Mouse (Mus musculus) intestine, postnatal 0 days (tissue): Measurements from ENCODE around the gene Myof. TPM values are rescaled to one million over a fixed set of nuclear protein-coding genes. Genes with fewer than 3 reads are reported as not detected.

Source experiments
- ATAC-seq: fragments of 200-750 bp; cut with Nextera tagmentation; 2 replicates; pipeline ENCODE4 v1.8.0; 2017; ENCODE audit warnings: mild to moderate bottlenecking, moderate TSS enrichment, moderate library complexity
- H3K27ac ChIP-seq: fragments of 300-500 bp; sonication (generic); 2 replicates; pipeline ENCODE4 v1.5.1; 2014; ENCODE audit warnings: mild to moderate bottlenecking, low read depth, low read length, moderate library complexity
- H3K27me3 ChIP-seq: fragments of 300-500 bp; sonication (generic); replicated peaks from 2 replicates; pipeline ENCODE4 v1.6.1; 2014; ENCODE audit warnings: low read length, mixed read lengths; ENCODE audit not compliant: control insufficient read depth, insufficient read depth
- H3K36me3 ChIP-seq: fragments of 300-500 bp; sonication (generic); 2 replicates; pipeline ENCODE4 v1.6.1; 2014; ENCODE audit warnings: mild to moderate bottlenecking, moderate library complexity; ENCODE audit not compliant: control insufficient read depth, insufficient read depth
- H3K4me1 ChIP-seq: fragments of 300-500 bp; sonication (generic); replicated peaks from 2 replicates; pipeline ENCODE4 v1.6.1; 2014; ENCODE audit warnings: antibody characterized with exemption, low read length, mixed read lengths; ENCODE audit not compliant: control insufficient read depth, insufficient read depth
- H3K4me2 ChIP-seq: fragments of 300-500 bp; sonication (generic); replicated peaks from 2 replicates; pipeline ENCODE4 v1.6.1; 2014; ENCODE audit warnings: low read depth, mild to moderate bottlenecking, moderate library complexity
- H3K4me3 ChIP-seq: fragments of 300-500 bp; sonication (generic); 2 replicates; pipeline ENCODE4 v1.5.1; 2014; ENCODE audit warnings: low read depth, low read length
- H3K9ac ChIP-seq: fragments of 300-500 bp; sonication (generic); 2 replicates; pipeline ENCODE4 v1.6.1; 2014; ENCODE audit warnings: mild to moderate bottlenecking, low read depth, low read length
- H3K9me3 ChIP-seq: fragments of 300-500 bp; sonication (generic); 2 replicates; pipeline ENCODE4 v1.6.1; 2016; ENCODE audit warnings: mixed run types; ENCODE audit not compliant: control insufficient read depth
- CTCF ChIP-seq: sonication (generic); IDR thresholded peaks from 2 replicates; pipeline ENCODE4 v1.5.1; 2016; ENCODE audit warnings: low read depth, mild to moderate bottlenecking, control low read depth, antibody characterized with exemption, moderate library complexity
- WGBS: fragments of 180-500 bp; shearing (Covaris S2); extraction: QIAGEN DNeasy Blood & Tissue Kit; methylation state at CpG from one replicate; pipeline ENCODE4 v1.1.7; 2014; 5-methylcytosine and 5-hydroxymethylcytosine counted together
- polyA plus RNA-seq: library from polyadenylated mRNA; unstranded; fragments of >200 nt; fragmentation: Nextera tagmentation; extraction: Ambion mirVana; gene quantifications from 2 replicates; pipeline ENCODE4 v1.2.1, GENCODE M21; 2015

The Myof gene
- polyA plus RNA-seq, 1 experiment from 2014 or later: 5.9 TPM

DNA sequence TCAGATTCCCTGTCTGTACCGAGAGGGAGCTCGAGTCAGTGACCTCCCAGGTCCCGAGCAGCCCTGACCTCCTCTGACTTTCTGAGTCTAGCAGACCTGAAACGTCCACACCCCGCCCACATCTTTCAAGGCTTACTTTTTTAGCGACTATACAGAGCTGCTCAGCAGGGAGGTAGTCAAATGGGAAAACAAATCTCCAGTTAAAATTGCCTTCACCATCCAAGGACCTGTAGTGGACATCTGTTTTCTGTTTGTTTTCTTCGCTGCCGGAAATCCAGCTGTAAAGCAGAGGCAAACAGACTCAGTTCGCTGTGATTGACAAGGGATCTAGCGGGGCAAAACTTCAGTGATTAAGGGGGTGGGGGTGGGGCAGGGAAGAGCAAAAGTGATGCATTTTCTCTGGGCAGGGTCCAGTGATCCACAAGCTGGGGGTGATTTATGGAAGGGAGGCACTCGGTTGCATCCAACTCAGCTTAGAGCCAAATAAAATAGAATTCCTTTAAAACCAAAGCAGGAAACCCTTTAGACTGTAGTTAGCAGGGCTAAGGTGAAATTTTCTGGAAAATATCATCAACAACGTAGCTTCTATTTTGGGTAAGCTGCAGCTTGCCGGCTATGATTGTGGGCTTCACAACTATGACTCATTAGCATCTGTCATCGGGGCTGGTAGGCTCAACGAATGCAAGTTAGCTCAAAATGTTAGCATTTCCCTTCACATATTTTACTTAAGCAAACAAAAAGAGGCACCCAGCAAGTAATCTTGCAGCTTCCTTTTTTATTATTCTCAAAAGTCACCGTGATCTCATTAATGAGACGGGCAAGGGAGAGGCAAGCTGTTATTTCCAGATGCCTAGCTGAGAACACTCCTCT, 135.7 kb downstream of the Myof start:
- H3K9ac ChIP-seq: no peak overlapping the region
- H3K27ac ChIP-seq: no peak overlapping the region
- ATAC-seq: no peak
- no peak for TF ChIP-seq CTCF
- H3K36me3 ChIP-seq: no peaks in the 10 kb centered on the region; the same call in 1 of the 2 replicates
- no peaks in the 10 kb centered on the region for H3K27me3 ChIP-seq
- WGBS: 34% methylated on average over 17 of the region's 17 CpGs
- no peak overlapping the region for H3K4me2 ChIP-seq
- H3K9me3 ChIP-seq: no peaks in the 10 kb centered on the region
- H3K4me3 ChIP-seq: no peak overlapping the region
- 0 out of 2 replicates have a peak, but pooled peaks cover 2% of the 10 kb centered on the region for H3K4me1 ChIP-seq

DNA sequence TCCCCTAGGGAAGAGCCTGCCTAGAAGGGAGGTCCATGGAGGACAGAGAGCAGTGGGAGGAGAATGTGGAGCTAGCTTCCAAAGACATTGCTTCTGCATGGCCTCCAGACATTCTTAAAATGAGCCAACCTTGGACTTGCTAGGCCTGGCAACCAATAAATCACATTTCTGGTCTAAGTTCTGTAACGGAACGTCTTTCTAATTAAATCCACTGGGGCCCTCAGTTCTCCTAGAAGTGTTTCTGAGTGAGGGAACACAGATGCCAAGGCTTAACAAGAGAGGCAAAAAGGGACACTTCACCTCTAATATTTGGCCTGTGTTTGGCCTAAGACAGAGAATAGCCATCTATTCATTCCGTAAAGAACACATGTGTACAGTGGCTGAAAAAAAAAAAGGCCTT, 136.5 kb downstream of the Myof start:
- H3K27ac ChIP-seq: no peak overlapping the region
- 0 out of 2 replicates have a peak, but pooled peaks cover 2% of the 10 kb centered on the region for H3K4me1 ChIP-seq
- H3K36me3 ChIP-seq: no peaks in the 10 kb centered on the region; the same call in 1 of the 2 replicates
- no peak overlapping the region for H3K4me2 ChIP-seq
- no peaks in the 10 kb centered on the region for H3K27me3 ChIP-seq
- H3K4me3 ChIP-seq: no peak overlapping the region
- no peaks in the 10 kb centered on the region for H3K9me3 ChIP-seq
- WGBS: 78% methylated on average over 3 of the region's 3 CpGs
- no peak for TF ChIP-seq CTCF
- ATAC-seq: no peak
- H3K9ac ChIP-seq: no peak overlapping the region

DNA sequence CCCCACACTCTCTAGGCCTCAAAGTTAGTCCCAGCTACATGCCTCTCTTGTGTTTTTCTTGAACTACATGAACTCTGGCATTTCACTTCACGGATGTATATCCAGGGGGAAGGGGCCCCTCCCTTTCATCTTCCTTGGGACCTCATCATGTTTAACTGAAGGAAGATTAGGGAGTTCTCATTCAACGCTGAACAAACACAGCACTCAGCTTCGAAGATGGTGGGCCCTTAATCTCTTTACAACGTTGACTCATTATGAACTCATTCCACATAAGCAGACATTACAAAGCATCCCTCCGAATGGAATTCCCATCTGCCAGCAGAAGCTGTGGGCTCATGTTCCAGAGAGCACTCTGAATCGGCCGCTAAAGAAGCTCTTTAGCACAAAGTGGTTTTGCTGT, 147.3 kb downstream of the Myof start:
- H3K4me3 ChIP-seq: no peak overlapping the region
- TF ChIP-seq CTCF: no peak
- H3K4me1 ChIP-seq: no peaks in the 10 kb centered on the region
- no peak overlapping the region for H3K9ac ChIP-seq
- H3K4me2 ChIP-seq: no peak overlapping the region
- H3K27ac ChIP-seq: no peak overlapping the region
- H3K36me3 ChIP-seq: no peaks in the 10 kb centered on the region
- ATAC-seq: no peak
- H3K27me3 ChIP-seq: no peaks in the 10 kb centered on the region
- no peaks in the 10 kb centered on the region for H3K9me3 ChIP-seq
- WGBS: 19% methylated on average over 7 of the region's 7 CpGs

DNA sequence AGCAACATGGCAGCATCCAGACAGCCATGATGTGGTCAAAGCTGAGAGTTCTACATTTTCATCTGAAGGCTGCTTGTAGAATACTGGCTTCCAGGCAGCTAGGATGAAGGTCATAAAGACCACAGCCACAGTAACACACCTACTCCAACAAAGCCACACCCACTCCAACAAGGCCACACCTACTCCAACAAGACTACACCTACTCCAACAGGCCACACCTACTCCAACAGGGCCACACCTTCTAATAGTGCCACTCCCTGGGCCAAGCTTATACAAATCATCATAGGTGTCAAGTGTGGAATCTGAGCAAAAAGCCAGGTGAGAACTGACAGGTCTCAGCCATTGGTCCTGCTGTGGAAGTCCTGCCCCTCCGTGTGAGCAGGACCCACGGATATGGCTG, 152.4 kb downstream of the Myof start:
- no peak for ATAC-seq
- WGBS: 77% methylated on average over 2 of the region's 2 CpGs

DNA sequence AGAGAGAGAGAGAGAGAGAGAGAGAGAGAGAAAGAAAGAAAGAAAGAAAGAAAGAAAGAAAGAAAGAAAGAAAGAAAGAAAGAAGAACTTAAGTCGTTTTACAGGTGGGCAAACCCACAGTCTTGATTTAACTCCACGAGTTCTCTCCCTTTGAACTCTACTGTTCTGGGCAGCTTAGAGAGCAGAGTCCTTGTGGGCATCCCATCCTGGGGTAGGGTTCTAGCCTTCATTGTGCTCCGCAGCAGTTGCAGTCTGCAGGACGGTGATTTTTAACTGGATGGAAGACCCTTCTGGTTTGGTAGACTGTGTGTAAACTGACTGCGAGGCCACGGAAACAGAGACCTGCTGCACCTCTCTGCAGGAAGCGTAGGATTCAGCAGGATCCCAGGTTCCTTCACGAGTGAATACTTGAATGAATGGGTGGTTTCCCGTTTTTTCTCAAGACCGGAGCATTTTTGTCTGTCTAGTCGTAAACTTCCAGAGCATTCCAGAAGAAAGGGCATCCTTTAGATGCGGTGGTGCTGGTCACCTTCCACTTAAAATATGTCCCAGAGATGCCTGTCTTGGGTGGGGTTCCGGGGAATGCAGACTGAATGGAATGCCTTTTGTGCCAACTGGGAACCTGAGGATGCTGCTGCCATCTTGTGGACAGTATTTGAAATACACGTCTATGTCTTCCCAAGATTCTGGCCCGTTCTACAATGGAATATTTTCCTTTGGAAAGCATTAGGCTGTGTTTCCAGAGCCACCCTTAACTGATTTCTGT, 156.8 kb downstream of the Myof start:
- no peak for ATAC-seq
- no peaks in the 10 kb centered on the region; the same call in 1 of the 2 replicates for H3K27me3 ChIP-seq
- H3K27ac ChIP-seq: no peak overlapping the region
- peak; percentile 89 for TF ChIP-seq CTCF
- H3K36me3 ChIP-seq: no peaks in the 10 kb centered on the region
- no peak overlapping the region for H3K9ac ChIP-seq
- H3K9me3 ChIP-seq: no peaks in the 10 kb centered on the region
- no peak overlapping the region for H3K4me3 ChIP-seq
- no peaks in the 10 kb centered on the region for H3K4me1 ChIP-seq
- peak overlapping the region; percentile 43 for H3K4me2 ChIP-seq
- WGBS: 13% methylated on average over 15 of the region's 15 CpGs

More for the DNA sequence above, 152.4 kb downstream of the Myof start:
- no peak overlapping the region for H3K27ac ChIP-seq
- no peaks in the 10 kb centered on the region for H3K36me3 ChIP-seq
- H3K27me3 ChIP-seq: no peaks in the 10 kb centered on the region
- no peaks in the 10 kb centered on the region for H3K9me3 ChIP-seq
- no peak overlapping the region for H3K9ac ChIP-seq
- no peaks in the 10 kb centered on the region for H3K4me1 ChIP-seq
- no peak overlapping the region for H3K4me3 ChIP-seq
- TF ChIP-seq CTCF: no peak
- H3K4me2 ChIP-seq: no peak overlapping the region

DNA sequence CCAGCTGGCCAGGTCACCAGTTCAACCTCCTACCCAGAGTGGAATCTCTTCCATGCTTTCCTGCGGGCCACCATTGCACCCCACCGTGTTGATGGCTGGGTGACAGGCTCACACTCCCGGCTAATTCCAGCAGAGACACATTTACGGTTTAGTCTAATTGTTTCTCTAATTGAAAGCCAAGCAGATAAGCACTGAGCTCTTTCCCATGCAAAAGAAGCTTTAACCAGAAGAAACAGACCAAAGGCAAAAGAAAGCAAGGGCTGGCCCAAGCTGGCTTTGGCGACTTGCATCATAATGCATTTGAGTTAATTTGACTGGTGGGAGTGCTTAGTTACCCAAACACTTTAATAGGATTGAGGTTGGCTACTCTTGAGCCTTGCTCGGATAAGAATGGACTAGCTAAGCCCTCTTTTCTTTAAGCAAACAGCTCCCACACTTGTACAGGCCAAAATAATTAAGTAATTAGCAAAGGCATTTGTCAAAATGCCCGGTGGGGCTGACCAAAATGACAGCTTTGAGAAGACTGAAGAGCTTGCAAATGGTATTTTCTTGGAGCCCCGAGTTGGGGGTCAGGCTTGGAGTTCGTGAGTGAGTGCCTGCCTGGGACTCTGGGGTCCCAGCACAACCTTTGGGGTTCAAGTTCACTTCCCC, 161.8 kb downstream of the Myof start:
- Histone ChIP-seq H3K9ac (no peak overlapping the region), H3K9me3 (no peaks in the 10 kb centered on the region), H3K4me2 (no peak overlapping the region), H3K4me1 (no peaks in the 10 kb centered on the region), H3K4me3 (no peak overlapping the region), H3K27me3 (peaks cover 15% of the 10 kb centered on the region; the same call in 1 of the 2 replicates), H3K27ac (no peak overlapping the region), H3K36me3 (no peaks in the 10 kb centered on the region)
- no peak for ATAC-seq
- 33% methylated on average over 9 of the region's 9 CpGs for WGBS
- no peak for TF ChIP-seq CTCF
